Mouse (Mus musculus) R1 (cell line): ENCODE measurements around the gene Hepacam.

Experiments used
- DNase-seq: peaks from one replicate; pipeline ENCODE4 v3.0.0-alpha.2; 2018; ENCODE audit warnings: low read depth, low spot score

Gene Hepacam

DNA sequence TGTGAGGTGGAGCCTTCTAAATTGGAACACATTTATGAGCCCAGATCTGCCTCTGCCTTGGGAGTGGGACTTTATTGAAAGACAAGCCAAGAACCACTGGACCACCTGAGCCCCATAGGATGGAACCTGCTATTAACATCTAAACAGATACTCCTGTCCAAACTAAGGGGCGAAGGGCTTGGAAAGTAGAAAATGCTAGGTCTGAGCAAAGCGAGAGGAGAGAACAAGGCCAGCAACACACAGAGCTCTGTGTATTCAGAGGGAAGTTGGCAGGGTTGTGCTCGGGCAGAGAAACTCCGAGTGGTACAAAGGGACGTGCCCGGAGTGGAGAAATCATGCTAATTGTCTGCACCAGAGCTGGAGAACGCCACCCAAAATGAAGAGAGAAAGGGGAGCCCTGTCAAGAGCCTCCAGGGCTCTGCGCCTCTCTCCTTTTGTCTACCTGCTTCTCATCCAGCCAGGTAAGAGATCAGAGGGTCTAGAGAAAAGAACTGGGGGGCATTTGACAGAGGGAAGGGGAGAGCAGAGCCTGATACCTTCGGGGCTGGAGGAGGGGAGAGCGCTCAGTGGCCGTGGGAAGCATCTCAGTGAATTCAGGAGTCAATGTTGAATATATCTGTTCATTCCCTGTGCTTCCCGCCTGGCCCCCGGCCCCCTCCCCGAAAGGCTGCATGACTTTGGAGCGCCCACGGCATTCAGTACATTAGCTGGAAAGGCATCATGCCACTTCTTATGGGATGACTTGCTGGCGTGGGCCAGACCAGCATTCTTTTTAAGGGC, at the start of gene Hepacam:
Gene Hepacam, plus strand, starts transcription at position 51 of the 780 bp plus-strand sequence.
- no peak for DNase-seq

DNA sequence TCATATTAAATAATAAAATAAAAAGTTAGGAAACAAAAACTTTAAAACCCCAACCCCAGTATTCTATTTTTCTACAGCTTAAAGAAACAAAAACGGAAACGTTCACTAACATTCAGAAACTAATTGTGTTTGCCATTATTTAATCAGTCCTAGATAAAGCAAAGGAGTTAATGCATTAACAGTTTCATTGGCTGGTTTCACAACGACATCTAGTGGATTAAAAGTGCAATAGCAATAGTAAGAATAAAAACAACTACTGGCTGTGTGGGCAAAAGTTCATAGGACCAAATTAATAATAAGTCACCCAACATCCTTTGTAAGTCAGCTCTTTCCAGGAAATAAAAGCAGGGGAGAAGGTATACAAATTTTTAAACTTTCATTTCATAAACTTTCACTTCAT, 37.7 kb upstream of the Hepacam start:
- DNase-seq, result peak; percentile 16

DNA sequence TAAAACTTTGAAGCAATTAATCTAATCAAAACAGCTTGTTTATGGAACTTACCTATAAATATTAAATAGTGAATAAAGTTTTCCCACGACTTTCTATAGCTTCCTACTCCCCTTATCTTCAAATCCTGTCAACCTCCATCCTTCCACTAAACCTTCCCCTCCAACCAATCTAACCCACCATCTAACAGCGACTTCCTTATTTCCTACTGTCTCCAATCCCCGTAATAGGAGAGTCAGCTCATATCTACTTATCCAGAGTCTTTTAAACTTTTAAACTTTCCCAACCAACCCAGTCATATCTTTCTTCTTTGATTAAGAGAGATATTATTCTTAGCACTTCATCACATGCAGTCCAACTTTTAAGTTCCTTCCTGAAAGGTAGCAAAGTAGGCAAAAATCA, 21.7 kb upstream of the Hepacam start:
- no peak for DNase-seq

DNA sequence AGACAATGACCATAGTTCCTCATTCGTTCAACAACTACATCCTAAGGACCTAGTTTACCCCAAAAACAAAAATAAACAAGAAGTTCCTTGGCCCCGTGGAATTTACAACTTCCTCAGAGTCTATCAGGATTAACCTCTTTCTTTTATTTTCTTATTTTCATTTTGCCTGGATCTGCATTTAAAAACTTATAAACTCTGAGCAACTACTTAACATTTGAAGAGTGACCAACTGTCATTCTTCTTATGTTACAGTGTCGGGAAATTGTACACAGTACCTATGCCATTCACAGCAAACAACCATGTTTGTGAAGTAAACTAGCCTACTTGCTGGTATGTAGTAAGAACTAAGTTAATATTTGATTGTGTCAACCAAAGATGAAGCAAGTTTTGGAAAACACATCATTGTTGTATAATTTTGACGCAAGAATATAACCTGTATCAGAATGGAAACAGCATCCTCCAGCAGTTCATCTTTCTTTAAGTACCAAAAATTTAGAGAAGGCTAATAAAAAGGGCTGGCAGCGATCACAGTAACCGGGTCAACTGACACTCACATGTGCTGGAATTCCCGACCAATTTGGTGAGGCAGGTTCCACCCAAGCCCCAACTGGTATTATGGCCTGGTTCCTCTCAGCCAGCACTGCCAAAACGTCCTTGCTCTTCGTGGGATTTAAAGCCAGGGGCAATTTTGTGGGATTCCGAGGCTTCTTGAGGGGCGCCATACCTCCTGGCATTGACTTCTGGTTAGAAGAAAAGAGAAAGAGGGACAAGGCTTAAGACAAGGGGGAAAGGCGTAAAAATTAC, 19.8 kb upstream of the Hepacam start:
- peak; percentile 66 for DNase-seq

DNA sequence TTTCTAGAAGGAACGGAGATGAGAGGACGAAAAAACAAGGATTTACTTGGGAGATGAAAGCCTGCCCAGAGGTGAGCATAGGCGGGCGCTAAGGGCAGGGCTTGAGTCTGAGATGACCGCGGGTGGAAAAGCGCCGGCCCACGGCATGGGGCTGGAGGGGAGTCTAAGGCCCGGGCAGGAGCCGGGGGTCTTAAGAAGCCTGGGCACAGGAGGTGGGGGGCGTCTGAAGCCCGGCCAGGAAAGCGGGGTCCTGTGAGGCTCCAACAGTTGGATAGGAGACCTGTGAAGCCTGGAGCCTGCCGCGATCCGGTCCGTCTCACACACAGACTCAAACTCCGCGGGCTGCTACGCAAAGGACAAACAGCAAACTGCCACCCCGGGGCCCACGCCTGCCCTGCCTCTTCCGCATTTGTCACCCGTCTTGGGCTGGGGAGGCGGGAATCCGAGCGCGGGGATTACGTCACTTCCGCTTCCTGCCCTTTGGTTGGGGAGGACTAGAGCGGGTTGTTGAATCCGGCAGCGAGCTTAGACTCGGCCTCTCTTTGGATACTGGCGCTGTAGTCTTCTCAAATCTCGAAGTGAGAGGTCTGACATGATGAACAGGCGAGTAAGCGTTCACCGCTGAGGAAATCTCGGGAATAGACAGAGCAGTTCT, 19.0 kb upstream of the Hepacam start, which contains the start of gene Ccdc15:
Gene Ccdc15, minus strand, starts transcription at position 445 of the 655 bp plus-strand sequence.
- peak; percentile 98 for DNase-seq

DNA sequence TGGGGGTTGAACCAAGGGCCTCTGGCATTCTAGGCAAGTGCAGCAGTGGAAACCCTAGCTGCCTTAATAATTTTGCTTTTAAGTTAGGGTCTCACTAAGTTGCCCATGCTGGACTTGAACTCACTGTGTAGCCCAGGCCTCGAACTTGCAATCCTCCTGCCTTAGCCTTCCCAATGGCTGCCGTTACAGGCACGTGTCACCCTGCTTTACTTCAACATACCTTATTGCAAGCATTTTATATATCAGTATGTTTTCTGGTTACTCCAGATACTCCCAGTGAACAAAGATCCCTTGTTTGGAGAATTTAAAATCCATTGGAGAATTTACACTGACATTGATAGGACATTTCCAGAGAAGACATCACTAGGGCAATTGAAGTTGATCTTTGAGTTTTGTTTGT, 18.1 kb upstream of the Hepacam start:
- DNase-seq, result no peak

DNA sequence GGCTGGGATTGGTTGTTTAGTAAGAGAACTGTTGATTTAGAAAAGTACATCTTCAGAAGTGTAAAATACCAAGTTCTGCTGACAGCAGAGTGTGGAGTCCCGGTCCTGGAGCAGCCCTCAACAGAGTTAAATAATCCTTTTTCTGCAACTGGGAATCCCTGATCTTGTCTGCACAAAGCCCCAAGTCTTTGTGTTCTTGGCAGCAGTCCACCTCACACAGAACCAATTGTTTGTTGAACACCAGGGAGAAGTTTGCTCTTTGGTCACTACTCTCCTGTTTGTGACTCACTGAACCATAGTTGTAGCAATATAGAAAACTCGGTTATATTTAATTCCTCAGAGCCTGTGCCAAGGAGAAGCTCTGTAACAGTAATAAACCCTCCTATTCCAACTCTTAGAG, 15.9 kb upstream of the Hepacam start:
- DNase-seq, result no peak

DNA sequence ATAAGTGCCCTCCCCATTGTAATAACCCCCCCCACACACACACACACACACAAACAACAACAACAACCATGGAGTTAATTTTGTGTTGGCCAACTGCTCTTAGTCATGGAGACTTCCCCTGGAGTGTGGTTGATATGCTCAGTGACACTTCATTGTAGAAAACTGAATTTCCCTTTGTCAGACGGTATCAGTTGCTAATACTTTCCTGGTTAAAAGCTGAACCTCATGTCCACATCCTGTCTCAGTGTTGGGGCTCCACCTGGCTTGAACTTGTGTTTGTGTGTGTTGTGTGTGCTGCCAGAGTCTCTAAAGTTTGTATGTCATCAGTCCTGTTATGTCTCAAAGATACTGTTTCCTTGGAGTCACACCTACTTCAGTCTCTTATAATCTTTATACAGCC, 12.7 kb upstream of the Hepacam start:
- DNase-seq, result no peak

DNA sequence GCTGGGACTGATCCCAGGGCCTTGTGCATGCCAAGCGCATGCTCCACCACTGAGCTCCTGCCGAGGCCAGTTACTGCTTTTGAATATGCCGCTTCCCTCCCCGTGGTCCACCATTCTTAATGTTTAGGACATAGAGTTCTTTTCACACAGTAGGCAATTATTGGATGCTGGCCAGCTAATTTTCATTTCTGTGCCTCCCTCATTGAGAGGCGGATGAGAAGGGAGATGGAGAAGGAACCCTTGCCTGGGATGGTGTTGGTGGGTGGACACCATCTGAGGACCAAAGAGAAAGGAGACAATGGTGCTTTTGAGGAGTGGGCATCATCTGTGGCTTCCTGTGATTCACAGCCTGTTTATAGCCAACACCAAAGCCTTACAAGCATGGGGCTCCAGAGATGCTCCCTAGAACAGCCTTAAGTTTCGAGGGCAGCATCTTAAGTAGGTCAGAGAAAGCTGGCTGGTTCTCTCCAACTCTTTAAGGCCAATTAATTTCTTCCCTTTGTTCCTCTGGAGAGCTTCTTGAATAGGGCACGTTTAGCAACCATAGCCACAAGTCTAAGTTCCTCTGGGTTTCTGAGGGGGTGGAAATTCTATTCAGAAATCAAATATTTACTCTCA, 8.3 kb upstream of the Hepacam start:
- no peak for DNase-seq

DNA sequence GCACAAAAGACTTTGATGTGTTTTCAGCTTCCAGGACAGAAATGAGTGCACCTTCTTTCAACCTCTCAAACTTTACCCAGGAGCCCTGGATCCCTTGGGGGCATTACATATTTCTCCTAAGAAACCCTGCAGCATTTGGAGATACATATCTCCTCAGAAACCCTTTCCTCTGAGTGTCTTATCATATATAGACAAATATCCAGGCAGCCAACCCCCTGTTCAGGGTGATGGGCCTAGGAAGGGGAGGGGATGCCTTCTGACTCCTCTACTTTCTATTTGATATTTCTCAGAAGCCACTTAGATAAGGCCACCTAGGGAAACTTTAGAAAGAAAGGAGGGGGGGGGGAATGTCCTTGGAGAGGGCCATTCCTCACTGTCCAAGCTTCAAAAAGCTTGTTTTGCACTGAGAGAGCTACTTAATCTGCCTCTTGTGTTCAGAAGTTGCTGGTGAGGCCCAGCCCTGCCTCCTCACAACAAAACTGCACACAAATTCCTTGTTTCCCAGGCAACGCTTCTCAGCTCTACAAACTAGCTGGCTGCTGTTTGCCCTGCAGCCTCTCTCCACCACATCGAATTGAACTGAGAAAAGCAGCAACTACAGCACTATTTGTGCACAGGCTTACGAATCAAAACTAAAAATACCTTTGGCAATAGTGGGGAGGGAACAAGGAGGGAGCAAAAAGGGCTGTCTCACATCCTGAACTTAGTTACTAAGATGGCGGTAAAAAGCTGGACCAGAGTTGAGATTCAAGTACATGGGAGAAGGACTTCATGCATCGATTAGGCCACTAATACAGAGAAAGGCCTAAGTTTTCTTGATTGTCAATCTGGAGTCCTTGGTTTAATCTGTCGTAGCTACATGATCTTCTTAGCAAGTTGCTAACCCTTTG, 7.6 kb upstream of the Hepacam start:
- DNase-seq, result peak; percentile 69

DNA sequence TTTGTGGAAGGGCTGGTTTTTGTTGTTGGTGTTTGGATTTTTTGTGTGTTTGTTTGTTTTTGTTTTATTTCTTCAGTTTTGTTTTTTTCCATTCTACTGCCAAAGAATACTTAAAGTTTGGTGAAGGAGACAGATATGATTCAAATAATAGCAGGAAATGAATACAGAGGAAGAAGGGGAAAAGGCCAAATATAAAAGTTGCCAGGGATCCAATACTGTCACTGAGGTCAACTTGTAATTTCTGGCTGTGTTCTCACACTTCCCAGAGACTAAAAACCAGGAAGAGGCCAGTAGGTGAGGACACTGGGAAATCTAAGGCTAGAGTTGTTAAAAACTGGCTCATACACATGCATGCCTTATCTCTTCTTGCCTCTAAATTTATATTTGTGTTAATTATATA, 5.1 kb upstream of the Hepacam start:
- no peak for DNase-seq

DNA sequence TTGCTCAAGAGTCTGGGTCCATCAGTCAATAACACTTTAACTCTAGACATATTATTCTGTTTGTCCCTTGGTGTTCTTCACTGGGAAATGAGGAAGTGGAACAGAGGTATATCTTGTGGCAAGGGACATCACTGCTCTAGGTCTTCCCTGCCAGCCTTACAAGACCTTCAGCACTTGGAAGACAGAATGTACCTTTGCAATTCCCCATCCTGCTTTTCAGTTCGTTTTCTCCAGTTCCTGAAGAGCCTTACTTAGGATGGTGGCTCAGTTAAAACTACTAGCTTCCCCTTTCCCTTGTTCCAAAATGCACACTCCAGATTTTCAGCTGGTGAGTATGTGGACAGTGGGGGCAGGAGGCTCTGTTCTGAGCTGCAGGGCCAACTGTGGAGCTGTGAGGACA, 4.3 kb upstream of the Hepacam start:
- DNase-seq, result no peak

DNA sequence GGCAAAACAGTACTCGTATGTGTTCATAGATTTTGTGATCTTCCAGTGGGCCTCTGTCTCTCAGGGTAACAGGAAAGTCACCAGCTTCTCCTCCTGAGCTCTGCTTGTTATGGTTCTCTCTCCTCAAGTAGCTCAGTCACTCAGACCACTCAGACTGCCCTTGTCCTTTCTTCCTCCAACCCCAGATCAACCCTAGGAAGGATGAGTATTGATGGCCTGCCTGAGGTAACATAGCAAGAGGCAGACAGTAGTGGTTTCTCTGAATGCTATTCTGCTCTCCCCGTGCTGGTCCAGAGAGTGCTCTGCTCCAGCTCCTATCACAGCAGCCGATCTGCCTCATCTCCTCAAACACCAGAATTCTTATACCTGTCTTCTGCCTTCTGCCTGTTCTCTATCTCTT, 3.6 kb upstream of the Hepacam start:
- no peak for DNase-seq

DNA sequence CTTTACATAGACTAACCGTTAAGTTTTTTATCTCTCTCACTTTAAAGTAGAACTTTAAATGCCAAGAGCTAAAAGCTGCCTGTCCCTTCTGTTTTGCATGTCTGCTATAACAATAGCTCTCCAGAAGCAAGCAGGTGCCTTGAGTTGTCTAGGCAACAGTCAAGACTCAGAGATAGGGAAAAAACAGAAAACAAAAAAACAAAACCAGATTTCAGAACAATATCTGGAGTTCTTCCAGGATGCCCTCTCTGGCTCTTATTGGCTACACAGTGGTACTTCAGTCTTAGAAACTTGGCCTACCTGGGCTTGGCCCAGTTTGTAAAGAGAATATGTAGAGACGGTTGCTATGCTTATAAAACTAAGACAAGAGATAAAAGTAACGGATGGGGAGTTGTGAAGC, 2.8 kb upstream of the Hepacam start:
- no peak for DNase-seq

DNA sequence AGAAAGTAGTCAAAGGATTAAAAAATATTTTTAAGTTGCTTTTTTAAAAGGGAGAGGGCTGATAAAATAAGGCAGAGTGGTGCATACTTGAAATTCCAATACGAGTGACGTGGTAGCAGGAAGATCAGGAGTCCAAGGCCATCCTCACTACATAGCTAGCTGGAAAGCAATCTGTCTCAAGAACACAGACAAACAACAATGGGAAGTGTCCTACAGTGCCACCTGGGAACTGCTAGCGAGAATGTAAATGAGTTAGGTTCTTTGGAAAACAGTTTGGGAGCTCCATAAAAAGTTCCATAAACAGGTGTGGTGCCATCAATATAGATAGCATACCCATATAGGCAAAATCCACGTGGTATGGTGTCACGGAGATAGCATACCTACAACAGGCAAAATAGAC, 1.4 kb upstream of the Hepacam start:
- peak; percentile 62 for DNase-seq

DNA sequence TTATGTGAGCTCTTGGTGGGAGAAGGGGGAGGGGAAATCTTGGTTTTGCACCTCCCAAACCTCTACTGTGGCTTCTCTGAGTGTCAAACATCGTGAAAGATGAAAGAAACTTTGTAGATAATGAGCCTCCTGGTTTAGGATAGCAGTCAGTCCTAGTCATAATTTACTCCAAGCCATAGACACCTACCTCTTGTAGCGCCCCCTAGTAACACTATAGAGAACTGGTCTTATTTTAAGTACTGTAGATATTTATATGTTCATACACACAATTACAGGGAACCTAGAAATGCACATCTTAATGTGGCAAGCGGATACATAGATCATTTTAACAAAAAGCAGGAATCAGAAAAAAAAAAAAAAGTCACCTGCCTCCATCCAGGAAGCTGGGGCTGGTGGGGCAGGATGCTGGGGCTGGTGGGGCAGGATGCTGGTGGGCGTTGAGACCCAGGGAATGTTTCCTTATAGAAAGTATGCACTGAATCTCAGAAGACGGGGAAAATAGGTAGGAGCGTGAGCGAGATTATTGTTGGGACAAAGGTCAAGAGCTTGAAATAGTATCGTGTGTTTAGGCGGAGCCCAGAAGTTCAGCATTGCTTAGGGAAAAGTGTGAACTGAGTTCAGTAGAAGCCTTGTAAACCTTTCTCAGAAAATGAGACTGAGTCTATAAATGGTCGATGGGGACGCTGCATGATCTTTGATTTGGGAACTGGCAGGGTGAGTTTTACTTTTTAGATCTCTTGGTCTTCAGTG, 1.1 kb downstream of the Hepacam start:
- DNase-seq, result no peak

DNA sequence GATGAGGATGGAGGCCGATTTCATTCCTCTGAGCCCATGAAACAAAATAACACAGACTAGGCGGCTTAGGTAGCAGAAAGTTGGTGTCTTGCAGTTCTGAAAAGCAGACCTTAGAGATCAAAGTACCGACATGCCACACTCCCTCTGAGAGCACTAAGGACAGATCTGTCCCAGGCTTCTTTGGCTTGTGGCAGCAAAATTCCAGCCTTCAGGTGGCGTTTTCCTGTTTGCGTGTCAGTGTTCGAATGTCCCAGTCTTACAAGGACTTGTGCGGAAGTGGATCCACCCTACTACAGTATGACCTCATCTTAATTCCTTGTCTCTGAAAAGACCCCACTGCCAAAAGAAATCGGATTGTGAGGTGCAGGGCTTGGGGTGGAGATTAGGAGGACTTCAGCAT, 1.7 kb downstream of the Hepacam start:
- DNase-seq, result peak; percentile 60

DNA sequence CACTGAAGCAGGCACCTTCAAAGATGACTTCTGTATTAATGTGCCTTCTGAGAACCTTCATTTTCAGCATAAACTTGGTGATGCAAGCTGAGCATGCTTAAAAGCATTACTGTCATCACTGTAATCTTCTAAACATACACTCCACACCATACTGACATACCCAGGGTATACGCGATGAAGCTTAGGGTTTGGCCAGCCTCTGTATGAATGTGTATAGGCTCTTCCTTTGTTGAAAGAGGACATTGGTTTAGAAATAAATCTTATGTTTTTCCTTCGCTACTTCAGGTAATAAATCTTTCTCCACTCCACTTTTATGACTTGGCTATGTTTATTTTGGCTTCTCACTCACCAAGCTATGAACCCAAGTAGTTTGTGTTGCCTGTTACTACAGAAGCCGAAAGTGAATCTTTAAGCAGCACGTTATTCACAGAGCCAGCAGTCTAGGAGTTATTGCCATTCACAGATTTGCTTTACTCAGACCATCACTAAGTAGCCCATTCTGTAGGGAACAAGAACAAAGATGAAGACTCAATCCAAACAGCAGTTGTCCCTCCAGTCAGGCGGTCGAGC, 4.2 kb downstream of the Hepacam start:
- DNase-seq, result no peak

DNA sequence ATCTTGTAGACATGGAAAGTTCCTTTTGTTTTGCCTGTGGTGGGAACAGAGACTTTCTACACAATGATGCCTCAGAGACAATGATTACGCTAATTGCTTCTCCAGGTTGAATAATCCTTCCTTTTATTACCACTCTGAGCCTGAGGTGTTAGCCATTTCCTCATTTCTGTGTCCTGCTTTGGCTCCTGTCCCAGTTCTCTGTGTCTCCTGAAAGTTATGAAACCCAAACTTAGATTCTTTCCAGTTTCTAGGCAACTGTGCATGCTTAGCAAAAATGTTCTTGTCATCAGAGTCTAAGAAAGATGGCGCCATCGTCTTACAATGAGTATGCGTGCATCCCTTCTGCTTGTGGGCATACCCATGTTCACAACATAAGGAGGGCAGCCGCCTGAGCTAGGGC, 8.6 kb downstream of the Hepacam start:
- peak; percentile 36 for DNase-seq

DNA sequence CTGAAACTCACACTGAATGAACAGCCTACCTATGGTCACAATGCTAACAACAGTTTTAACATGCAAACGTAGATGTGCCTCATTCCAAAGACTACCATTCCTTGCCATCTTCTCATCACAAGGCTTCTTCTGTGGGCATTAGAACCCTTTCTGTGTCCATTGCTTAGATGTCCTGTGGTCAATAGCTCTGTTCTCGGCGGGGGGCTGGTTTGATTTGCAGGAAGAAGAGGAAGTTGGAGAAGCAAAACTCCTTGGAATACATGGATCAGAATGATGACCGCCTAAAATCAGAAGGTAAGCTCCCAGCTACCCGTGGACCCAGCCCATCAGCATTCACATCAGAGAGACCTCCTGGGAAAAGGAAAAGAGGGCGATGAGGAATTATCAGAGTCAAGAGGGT, 16.0 kb downstream of the Hepacam start:
- no peak for DNase-seq
